Mouse (Mus musculus) erythroblast, embryonic 14.5 days (primary cell): ENCODE measurements around the gene Mettl7a2.
"Not testable (repeated sequence)": the region's sequence is repeated elsewhere in the genome, so short reads cannot be mapped to it uniquely, and the experiment has no call there.

Experiments used
- GATA1 ChIP-seq: IDR thresholded peaks from 2 replicates; pipeline ENCODE4 v1.6.1; 2012; ENCODE audit warnings: low read length, inconsistent platforms, mixed read lengths
- TAL1 ChIP-seq: IDR thresholded peaks from 3 replicates; pipeline ENCODE4 v1.6.1; 2012; ENCODE audit warnings: low read length, inconsistent platforms, mixed read lengths

DNA sequence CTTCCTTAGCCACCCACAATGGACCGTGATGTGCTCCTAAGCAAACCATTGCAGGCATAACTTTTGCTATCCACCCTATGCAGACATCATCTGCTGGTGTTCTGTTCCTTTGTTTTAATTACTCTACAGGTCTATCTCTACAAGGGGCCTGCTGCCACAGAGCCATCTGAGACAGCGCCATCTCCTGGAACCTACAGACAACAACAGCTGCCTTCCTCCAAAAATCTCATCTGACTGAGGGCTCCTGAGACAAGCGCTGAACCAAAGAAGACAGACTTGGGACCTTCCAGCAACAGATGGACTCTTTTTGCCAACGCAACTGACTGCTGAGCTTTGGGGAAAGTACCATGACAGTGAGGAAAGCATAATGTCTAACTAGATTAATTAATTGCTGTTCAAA lies 24.9 kb upstream of the Mettl7a2 start:
- TF ChIP-seq TAL1, GATA1: not testable (repeated sequence)
